Mouse (Mus musculus) frontal cortex, postnatal 25 days (tissue): ENCODE measurements around the gene Elovl7.

Experiments used
- DNase-seq, 2 experiments: peaks; one replicate each; pipeline ENCODE4 v3.0.0; 2022; ENCODE audit warnings: low spot score in 2 of 2

Gene Elovl7

DNA sequence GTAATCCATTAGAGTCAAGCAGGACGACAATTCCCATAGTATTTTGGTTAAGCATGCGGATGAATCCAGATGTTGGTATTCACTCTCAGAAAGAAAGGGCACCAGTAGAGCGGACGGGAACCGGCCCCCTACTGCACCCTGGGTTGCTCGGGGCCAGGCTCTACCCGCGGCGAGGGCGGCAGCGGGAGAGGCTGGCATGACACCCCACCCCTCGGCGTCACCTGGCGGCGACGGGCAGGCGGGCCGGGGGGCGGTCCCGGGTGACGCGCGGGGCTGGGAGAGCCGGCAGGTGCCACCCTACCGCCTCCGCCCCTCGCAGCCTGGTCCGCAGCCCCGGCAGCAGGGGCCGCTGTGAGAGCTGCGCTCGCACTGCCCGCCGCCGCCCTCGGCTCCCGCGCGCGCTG, at the start of gene Elovl7:
Gene Elovl7 (plus strand): TSS at position 324 of the 404 bp plus-strand sequence.
- peak; percentile 46 to 64 for DNase-seq

GRCm38 (mm10) chr13:108164621-108165020, 49.6 kb upstream of the Elovl7 start:
- DNase-seq = no peak

DNA sequence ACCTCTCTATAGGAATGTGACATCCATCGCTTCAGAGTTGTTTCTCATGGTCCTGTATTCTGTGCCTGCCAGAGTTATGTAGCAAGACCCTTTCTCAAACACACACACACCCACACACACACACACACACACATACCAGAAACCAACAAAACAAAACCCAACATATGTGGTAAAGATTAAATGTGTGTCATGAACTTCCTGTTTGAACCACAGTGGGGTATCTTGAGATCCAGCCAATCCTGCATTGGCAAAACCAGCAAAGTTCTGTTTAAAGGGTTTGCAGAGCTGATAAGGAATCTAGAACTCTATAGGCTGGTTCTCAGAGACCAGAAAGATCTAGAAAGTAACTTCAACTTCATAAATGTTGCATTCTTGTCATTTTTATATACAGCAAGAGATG, 44.2 kb upstream of the Elovl7 start:
- no peak for DNase-seq

- no peak for DNase-seq
These were observed 43.7 kb upstream of the Elovl7 start for GRCm38 (mm10) chr13:108170511-108170910.

DNA sequence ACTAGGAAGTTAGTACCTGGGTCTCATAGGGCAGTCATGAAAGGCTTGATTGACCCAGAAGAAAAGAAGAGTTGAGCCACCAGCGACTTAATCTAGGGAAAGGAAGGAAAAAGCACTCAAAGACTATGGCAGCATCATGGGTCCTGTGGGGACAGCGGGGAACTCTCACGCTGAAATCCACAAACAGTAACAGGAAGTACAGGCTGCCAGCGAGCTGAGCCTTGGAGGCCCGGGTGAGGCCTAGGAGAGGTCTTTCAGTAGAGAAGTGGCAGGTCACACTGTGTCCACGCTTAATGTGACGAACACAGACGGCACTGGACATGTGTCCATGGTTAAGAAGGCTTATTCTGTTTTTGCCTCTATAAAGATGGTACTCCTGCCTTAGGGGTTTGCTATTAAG, 34.6 kb upstream of the Elovl7 start:
- no peak for DNase-seq

DNA sequence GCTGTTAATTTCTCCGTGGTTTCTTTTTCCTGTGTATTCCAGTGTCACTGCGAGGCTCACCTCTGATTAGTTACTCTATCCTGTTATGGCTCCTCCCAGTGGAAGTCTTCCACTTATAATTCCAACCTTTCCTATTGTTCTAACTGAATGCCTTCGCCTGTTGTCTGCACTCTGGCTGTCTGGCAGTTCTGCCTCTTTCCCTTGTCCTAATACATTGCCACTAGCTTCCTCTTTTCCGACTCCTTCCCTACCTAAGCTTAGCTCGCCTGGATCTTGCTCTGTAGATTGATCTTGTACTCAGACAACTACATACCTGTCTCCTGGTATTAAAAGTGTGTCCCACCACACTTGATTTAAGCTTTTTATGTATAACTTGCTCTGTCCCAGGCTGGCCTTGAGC, 33.4 kb upstream of the Elovl7 start:
- no peak for DNase-seq

- DNase-seq = no peak
These were observed 29.4 kb upstream of the Elovl7 start for GRCm38 (mm10) chr13:108184743-108185255.

- DNase-seq = no peak
These were observed 28.7 kb upstream of the Elovl7 start for GRCm38 (mm10) chr13:108185530-108185929.

DNA sequence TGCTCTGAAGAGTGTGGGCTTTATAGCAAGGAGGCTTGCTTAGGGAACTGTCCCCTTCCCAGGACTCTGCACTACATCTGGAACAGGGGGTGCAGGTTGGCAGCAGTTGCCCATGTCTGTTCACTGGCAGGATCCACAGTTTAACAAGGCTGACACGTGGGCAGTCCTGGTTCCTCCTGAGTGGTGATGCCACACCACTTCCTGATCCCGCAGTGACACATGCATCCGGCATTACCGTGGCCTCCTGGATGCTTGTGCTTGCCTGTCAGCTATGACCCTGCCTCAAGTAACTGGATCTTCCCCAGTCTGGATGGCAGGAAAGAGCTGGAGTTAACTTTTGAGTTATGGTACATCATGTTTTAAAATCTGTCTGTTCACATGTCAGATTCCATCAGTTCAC, 26.2 kb upstream of the Elovl7 start:
- DNase-seq = no peak

DNA sequence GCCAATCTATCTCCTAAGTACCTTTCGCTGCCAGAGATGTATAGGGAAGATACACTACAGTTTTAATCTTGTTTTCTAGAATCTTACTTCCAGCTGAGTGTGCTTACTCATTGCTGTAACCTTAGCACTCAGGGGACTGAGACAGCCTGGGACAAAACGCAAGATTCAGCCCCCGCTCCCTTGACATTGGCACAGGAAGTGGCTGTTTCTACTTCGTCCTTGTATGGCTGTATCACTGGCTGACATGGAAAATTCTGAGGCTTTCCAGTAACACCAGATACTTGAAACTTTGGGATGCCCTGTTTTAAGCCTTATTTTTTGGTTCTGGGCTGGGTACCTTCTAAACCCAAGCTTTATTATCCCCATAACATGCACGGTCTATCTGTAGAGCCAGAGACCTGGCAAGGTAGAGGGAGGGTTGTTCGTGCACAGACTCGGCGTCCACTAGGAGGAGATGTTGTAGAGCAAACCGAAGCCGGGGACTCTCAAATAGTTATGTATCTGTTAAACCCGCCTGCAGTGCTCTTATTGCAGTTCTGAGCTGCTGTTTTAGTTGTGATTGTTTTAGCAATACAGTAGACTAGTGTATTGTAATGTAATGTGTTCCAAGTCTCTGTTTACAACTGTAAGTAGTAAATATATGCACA, 23.0 kb upstream of the Elovl7 start:
- DNase-seq = peak; percentile 15 to 31

- no peak for DNase-seq
These were observed 18.7 kb upstream of the Elovl7 start for GRCm38 (mm10) chr13:108195474-108195873.

- DNase-seq = no peak
These were observed 9.3 kb upstream of the Elovl7 start for GRCm38 (mm10) chr13:108204857-108205256.

DNA sequence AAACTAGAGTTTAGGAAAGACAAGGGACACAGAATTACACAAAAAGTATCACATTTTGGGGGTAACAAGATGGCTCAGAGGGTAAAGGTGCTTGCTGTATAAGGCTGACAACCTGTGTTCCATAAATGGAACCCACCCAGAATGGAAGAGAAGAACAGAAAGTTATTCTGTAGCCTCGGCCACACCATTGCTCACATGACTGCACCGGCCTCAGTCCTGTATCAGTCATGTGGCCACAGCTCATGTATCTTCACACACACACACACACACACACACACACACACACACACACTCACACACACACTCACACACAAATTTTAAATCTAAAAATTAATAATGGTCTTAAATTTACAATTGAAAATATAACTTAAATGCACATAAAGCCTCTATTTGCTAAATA, 6.8 kb upstream of the Elovl7 start:
- no peak for DNase-seq

- no peak for DNase-seq
These were observed 6.1 kb upstream of the Elovl7 start for GRCm38 (mm10) chr13:108208090-108208489.

DNA sequence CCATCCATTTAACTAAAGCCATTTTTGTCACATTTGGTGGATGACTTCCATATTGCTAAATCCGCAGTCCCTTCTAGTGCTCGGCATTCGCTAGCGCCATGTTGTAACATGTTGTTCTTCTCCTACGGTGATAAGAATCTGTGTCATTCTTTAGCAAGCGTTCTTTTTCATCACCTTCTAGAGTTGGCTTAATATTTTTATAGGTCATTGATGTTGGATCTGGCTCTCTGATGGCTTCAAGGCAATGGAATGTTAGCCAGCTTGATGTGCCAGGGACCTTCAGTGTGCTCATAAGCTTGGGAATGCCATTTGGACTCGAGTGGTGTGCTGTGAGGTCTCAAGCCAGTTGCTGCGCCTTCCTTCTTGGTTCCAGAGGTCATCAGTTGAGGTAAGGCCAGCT, 3.2 kb upstream of the Elovl7 start:
- DNase-seq = no peak

DNA sequence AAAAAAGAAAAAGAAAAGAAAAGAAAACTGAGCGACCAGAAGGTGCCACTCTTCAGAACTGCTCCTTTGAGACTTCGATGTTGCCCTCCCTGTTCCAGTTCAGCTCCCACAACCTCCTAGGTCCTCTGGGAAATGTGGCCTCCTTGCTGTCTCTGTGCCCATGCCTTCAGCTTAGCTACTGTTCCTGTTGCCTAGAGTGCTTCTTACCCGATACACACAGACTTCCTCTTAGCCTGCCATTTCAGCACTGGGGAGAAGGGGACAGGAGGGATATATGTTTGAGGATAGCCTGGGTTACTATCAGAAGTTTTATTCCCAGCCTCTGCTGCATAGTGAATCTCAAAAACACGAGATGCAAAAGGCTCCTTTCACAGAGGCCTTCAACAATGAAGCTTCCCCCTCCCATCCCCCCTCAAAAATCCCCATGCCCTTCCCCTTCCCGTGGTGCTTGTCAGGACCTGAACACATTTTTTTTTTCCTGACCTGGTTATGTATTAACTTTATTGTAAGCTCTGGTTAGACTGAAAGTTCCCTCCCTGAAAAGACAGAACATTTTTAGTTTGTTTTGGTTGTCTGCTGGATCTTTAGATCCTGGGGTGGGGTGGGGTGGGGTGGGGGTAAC, 1.7 kb upstream of the Elovl7 start:
- no peak for DNase-seq

DNA sequence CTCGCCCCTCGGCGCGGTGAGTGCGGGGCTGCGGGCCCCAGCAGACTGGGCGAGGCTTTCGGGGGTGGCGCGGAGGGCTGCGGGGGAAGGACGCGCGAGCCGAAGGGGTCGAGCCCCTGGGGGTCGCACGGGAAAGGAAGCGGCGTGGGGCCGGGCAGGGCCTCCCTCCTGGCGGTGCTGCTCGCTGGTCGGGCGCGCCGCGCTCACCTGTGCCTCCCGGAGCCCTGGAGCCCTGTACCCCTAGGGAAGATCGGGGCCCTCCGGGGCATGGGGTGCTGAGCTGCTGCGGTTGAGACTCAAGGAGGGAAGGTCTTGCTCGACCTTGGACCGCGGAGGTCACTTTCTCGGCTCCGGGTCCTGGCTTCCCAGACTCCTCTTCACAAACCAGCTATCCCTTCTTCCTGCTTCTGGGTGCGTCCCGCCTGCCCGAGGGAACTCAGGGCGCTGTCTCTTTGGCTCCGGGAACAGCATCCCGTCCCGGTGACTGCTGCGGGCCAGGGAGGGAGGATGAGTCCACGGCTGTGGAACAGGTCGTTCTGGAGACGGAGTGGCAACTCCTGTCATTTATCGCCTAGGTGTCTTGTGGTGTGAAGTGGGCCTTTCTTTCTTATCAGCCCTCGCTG, 392 bp downstream of the Elovl7 start:
- peak; percentile 12 to 13 for DNase-seq

DNA sequence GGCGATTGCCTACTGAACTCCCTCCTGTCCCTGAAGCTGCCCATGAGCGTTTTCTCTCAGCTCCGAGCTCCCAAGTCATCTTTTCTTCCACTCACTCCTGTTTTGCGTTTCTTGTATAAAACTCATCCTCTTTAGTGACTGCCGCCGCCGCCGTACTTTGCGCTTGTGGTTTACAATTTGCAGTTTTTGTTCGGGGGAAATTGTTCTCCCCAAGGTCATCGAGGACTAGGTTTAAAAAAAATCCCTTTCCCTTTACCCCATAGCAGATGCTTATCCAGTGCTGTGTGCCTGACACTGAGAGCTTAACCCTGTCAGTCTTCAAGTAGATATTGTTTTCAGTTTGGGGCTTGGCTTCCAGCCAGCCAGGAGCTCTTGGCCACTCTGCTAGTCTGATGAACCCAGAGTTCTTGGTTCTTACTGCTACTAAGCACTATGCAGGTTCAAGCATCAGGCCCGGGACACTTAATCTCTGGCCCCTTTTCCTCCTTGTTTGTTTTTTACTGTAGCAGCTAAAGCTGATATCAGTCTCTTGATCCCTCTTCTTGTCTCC, 1.1 kb downstream of the Elovl7 start:
- no peak for DNase-seq

DNA sequence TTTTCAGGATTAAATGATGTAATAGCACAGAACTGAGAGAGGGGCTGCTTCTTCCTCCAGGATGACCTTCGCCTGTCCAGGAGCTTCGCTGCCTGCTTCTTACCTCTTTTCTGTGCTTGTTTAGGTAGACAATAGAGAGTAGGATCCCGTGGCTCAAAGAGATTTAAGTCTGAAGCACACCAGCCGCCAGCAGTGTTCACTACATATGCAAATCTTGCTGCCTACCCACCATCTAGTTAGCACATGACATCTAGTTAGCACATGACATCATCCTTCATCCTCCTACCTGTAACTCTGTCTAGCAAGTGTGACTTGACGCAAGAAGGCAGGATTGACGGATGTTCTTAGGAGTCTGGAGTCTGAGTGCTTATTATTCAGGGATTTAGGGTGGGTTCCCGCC, 5.6 kb downstream of the Elovl7 start:
- no peak for DNase-seq

GRCm38 (mm10) chr13:108229191-108229590, 15.0 kb downstream of the Elovl7 start:
- DNase-seq = no peak

DNA sequence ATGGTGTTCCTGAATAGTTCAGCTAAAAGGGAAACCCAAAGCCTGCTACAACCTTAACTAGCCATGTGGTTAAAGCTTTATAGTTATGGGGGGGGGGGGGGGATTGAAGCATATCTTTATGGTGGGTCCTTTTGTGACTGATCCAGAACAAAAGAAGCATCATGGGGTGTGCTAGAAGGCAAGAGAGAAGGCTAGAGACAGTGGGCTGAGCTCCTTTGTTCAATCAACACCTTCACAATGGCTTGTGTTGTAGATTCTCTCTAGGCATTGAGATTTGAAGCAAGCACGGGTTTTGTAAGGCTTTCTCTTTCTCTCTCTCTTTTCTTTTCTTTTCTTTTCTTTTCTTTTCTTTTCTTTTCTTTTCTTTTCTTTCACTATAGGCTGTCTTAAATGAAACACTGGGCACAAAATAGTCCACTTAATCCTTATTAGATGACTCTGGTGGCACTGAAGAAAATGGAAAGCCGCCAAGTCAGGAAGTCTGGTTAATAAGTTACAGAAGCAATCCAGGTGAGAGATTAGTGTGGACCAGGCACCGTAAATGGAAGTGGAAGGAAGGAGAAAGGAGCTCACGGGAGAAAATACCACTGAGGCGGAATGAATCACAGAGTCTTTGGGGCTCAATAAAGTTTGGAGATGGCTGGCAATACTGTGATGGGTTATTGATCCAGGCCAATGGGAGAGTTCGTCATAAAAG, 15.6 kb downstream of the Elovl7 start:
- DNase-seq = no peak

GRCm38 (mm10) chr13:108240012-108240411, 25.8 kb downstream of the Elovl7 start:
- DNase-seq = no peak
